Mouse (Mus musculus): ENCODE results near the gene Gm49366.
"Not testable (repeated sequence)": the region's sequence is repeated elsewhere in the genome, so short reads cannot be mapped to it uniquely, and the experiment has no call there.

Gene Gm49366

DNA sequence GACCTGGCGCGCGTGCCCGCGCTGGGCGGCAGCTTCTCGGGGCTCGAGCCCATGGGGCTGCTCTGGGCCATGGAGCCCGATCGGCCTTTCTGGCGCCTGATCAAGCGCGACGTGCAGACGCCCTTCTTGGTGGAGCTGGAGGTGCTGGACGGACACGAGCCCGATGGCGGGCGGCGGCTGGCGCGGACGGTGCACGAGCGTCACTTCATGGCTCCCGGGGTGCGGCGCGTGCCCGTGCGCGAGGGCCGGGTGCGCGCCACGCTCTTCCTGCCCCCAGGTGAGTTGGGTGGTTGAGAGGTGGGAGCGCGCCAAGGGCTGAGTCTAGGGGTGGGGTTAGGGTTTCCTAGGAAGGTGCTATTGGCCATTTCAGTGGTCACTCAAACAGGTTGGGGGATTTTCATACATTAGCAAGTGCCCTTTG, at the start of gene Gm49366:
Gm49366 (plus strand) TSS at position 245 of the 421 bp plus-strand sequence.
- DNase-seq (ENCODE audit: low read depth, low spot score) = peak; percentile 22

- no peak for DNase-seq (ENCODE audit: low read depth, low spot score)
Measured at GRCm38 (mm10) chr12:83989378-83989777, 49.4 kb upstream of the Gm49366 start.

DNA sequence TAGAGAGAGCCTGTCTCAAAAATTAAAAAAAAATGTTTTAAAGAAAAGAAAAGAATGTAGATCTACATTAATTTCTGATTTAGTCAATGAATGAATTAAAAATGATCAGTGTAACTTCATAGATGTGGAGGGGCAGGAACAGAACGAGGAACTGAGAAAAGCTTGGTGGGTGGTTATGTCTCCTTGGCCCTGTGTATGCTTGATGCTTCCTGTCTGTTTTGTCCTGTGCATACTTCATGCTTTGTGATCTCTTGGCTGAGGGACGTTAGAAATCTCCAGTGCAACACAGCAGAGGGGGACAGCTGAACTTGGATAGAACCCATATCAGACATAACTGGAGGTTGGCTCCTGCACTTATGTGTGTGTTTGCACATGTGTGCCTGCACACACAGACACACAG, 41.5 kb upstream of the Gm49366 start:
- DNase-seq (ENCODE audit: low read depth, low spot score) = no peak

GRCm38 (mm10) chr12:83998341-83999107, 40.2 kb upstream of the Gm49366 start:
- no peak for DNase-seq (ENCODE audit: low read depth, low spot score)

DNA sequence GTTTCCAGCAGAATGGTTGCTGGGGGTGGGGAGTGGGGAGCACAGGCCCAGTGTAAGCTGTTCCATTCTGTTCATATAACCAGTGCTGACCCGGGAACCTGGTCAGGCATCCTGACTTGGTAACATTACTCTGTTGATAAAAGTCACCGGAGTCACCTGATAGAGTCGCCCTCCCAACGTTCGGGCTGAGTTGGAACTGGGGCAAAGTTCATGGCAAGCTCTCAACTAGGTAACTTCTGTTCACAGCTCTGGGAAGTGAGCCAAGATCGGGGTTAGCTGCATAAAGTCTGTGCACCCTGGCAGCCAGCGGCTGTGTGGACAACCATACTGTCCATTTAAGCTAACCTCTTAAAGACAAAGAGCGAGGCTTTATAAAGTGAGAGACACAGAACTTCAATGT, 39.5 kb upstream of the Gm49366 start:
- DNase-seq (ENCODE audit: low read depth, low spot score) = not testable (repeated sequence)

- DNase-seq (ENCODE audit: low read depth, low spot score) = no peak
Measured at GRCm38 (mm10) chr12:84000418-84000817, 38.3 kb upstream of the Gm49366 start.

- DNase-seq (ENCODE audit: low read depth, low spot score) = no peak
Measured at GRCm38 (mm10) chr12:84003866-84004265, 34.9 kb upstream of the Gm49366 start.

DNA sequence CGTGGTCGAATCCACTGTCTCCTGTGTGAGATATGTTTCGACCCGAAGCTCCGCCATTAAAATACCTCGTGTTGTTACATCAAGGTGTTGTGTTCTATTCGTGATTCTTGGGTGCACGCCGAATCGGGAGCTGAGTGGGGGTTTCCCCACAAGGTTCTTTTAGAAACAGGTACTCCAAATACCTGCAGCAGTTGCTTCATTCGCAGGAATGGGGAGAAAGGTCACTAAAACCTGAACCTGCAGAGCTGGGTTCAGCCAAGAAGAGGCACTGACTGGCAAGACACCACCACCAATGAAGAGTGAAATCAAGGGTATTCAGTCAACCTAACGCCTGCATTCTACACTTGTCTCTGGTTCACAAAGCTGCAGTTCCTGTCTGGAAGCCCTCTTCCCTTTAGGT, 30.5 kb upstream of the Gm49366 start:
- DNase-seq (ENCODE audit: low read depth, low spot score) = no peak

GRCm38 (mm10) chr12:84008729-84009128, 30.0 kb upstream of the Gm49366 start:
- DNase-seq (ENCODE audit: low read depth, low spot score) = no peak

DNA sequence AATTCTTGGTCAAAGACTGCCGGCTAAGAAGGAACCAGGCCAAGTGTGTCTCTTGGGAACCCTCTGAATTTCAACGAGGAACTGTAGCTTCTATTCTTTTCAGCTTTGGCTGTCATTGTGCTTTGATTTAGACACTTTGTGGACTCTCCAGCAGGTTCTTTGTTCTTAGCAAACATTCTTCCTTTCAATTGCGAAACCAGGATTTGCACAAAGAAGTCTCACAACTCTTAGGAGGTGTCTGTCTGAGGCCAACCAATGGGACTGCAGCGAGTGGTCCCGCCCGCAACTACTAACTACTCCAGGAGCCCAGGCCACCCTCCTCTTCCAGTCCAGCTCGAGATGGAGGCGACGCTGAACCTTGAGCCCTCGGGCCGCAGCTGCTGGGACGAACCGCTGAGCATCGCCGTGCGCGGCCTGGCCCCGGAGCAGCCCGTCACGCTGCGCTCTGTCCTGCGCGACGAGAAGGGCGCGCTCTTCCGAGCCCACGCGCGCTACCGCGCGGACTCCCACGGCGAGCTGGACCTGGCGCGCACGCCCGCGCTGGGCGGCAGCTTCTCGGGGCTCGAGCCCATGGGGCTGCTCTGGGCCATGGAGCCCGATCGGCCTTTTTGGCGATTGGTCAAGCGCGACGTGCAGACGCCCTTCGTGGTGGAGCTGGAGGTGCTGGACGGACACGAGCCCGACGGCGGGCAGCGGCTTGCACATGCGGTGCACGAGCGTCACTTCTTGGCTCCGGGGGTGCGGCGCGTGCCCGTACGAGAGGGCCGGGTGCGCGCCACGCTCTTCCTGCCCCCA, 29.4 kb upstream of the Gm49366 start, which contains the start of gene Acot1:
Acot1 (plus strand) TSS at position 320 of the 795 bp plus-strand sequence.
- not testable (repeated sequence) for DNase-seq (ENCODE audit: low read depth, low spot score)

DNA sequence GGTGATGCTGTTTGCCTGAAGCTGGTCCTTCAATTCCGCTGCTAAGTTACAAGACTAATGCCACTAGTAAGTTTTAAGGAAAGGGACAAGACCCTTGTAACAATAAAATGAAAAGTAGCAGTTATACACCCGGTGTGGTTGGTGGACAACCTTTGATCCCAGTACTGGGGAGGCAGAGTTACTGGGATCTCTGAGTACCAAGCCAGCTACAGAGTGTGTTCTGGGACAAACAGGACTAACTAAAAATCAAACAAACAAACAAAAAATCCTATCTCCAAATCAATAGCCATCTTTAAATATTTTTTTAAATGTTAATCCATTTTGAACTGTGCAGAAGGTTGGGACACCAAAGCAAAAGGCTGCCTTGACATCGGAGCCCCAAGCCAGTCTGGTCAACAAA, 28.5 kb upstream of the Gm49366 start:
- no peak for DNase-seq (ENCODE audit: low read depth, low spot score)

DNA sequence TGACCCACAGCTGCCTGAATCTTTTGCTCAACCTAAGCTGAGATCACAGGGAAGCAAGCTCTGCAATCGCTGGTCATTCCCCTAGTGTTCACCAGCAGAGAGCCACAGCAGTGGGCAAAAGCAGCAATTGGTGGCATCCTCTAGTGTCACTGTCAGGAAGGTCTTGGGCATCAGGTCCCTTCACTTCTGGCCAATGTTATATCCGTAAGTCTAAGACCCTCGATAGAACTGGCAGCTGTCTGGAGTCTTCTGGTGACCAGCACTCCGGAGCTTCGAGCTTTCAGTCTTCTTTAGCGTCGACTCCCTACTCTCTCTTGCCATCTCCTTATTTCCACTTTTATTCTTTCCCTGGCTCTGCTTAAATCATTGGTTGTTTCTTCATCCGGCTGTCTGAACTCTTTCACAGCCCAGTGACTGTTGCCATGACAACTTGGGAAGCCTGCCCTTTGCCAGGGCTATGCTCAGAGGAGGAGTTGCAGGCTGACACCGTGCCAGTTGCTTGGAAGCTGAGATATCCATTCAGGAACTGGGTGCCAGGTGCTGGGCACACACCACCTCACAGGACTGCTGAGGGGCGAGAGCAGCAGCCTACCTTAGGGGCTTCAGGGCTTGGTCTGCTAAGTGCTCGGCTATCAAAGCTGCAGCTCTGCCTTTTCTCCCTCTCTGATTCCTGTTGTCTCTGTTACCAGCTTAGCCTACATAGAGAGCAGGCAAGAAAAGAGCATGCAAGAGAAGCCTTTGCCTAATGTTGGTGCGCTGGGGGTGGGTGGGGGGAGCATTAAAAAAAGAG, 27.3 kb upstream of the Gm49366 start:
- DNase-seq (ENCODE audit: low read depth, low spot score) = no peak

DNA sequence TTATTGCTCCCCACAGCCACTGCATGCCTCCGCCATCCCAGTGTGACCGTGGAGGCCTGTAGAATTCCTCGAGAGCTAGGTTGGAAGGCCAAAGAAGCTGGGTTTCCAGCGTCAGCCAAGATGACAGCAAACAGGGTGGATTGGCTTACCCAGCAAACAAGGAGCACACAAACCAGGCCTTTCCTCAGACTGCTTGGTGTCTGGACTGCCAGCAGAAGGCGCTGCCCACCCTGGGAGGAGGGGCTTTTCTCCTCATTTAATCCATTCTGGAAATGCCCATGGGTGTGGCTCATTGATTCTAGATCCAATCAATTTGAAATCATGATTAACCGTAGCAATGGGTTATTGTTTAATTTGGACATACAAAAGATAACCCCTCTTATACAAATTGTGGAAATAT, 25.6 kb upstream of the Gm49366 start:
- no peak for DNase-seq (ENCODE audit: low read depth, low spot score)

DNA sequence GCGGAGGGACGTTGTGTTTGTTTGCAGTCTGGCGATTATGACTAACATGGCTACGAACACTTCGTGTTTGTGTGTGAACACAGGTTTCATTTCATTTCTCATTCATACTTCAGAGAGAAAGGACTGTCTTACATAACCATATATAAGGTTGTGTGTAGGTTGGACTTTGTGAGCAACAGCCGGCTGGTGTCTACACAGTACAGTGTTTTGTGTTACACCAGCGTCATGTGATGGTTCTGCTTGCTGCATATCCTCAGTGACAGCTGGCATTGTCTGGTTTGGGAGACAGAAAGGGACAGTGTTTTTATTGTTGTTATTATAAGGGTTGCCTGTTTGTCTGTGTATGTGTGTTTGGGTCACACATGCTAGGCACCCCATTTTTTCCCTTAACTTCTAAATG, 25.0 kb upstream of the Gm49366 start:
- DNase-seq (ENCODE audit: low read depth, low spot score) = no peak

DNA sequence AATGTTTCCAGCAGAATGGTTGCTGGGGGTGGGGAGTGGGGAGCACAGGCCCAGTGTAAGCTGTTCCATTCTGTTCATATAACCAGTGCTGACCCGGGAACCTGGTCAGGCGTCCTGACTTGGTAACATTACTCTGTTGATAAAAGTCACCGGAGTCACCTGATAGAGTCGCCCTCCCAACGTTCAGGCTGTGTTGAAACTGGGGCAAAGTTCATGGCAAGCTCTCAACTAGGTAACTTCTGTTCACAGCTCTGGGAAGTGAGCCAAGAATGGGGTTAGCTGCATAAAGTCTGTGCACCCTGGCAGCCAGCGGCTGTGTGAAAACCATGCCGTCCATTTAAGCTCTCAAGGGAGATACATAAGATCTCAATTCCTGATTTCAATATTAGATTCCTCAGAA, 18.2 kb upstream of the Gm49366 start:
- DNase-seq (ENCODE audit: low read depth, low spot score) = not testable (repeated sequence)

DNA sequence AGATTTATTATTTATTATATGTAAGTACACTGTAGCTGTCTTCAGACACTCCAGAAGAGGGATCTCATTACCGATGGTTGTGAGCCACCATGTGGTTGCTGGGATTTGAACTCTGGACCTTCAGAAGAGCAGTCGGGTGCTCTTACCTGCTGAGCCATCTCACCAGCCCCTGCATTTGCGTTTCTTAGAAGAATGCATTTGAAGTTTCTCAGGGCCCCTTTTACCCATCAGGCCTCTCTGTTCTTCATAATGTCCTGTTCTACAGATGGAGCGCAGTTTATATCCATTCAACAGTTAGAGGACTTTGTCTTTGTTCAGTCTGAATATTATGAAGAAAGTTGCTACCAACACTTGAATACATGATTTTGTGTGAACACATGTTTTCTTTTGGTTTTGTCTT, 16.5 kb upstream of the Gm49366 start:
- DNase-seq (ENCODE audit: low read depth, low spot score) = not testable (repeated sequence)

- DNase-seq (ENCODE audit: low read depth, low spot score) = no peak
Measured at GRCm38 (mm10) chr12:84023052-84023745, 15.5 kb upstream of the Gm49366 start.

DNA sequence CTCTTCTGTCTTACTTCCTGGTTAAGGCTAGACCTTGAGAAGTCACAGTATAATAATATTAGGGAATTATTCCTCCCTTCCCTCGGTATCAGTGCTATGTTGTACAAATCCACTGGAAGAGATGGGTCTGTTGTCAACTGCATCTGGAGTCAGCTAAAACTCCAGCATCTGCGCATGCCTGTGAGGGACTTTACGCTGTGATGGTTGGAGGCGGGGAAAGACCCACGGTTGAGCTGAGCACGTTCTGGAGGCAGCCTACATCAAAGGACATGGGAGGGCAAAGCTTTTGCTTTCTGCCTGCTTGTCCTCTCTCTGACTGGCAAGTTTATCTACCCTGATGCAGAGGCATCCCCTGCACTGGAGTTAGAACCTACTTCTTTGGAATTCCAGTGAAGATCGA, 12.8 kb upstream of the Gm49366 start:
- peak; percentile 22 for DNase-seq (ENCODE audit: low read depth, low spot score)

GRCm38 (mm10) chr12:84028328-84028727, 10.4 kb upstream of the Gm49366 start:
- DNase-seq (ENCODE audit: low read depth, low spot score) = not testable (repeated sequence)

DNA sequence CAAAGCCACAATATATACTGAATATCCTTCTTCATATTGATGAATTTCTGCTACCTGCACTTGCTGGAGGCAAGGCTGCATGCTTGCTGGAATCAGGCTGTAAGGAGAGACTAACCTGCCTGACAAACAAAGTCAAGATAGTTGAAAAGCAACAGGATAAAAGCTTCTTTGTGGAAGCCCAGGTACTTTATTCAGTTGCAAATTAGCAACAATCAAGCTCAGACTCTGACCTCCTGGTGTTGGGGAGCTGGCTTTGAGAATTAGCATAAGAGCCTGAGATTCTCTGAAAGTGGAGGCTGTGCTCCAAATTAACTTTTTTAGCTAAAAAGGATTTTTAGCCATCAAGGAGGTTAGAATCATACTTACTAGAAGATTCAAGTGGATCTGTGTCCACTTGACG, 9.7 kb upstream of the Gm49366 start:
- not testable (repeated sequence) for DNase-seq (ENCODE audit: low read depth, low spot score)

DNA sequence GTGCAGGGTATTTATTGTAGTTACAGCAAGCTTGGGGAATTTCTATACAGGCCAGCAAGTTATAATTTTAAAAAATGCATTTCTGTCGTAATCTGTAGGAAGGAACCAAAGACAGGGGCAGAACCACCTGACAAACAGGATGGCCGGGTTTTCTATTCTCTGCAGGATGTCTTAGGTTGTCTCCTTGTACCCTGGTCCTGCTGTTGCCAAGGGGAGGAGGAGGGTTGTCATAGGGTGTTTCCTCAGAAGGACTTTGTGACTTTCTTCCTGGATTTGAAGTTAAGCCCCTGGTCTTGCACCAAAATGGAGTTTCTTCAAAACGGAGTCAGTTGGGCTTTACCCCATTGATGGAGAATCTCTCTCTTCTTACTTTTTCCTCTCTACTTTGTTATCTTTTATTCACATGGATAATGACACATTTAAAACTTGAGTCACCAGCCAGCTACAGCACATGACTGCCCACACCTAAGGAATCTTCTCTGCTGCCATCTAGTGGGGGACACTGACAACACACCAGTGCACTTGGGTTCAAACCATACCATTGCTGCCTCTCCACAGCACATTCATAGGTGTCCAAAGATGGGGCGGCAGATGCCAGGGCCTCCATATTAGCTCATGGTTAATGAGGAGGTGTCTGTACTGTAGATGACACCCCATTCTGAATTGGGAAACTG, 7.9 kb upstream of the Gm49366 start:
- DNase-seq (ENCODE audit: low read depth, low spot score) = peak; percentile 68
